Mouse (Mus musculus): ENCODE results near the gene Tmem88.
A peak's percentile ranks its signal among the peaks of the same experiment; 100 is the strongest.

Tmem88 gene

DNA sequence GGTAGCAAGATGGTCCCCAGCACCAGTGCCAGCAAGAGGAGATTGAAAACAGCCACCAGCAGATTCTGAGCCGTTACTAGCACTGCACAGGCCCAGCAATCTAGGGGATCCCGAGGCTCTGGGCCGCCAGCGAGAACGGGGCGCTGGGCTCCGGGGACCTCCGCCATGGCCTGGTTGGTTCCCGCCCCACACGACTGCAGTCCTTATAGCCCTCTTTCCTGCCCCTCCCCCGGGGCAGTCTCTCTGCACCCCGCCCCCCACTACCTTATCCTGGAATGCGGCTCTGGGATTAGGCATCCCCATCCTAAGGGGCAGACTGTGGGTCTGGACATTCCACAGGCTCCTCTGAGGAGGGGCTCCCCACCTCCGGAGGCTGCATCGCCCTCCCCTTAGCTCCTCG is at the start of gene Tmem88:
Tmem88 (minus strand) TSS at position 176 of the 400 bp plus-strand sequence.
- DNase-seq, result peak; percentile 73 to 76

GRCm38 (mm10) chr11:69447299-69447698 is 49.3 kb upstream of the Tmem88 start:
- no peak for DNase-seq

- peak; percentile 67 to 77 for DNase-seq
Observed at GRCm38 (mm10) chr11:69443328-69443727, 45.3 kb upstream of the Tmem88 start.

GRCm38 (mm10) chr11:69437291-69437690 is 39.3 kb upstream of the Tmem88 start:
- DNase-seq, result no peak

DNA sequence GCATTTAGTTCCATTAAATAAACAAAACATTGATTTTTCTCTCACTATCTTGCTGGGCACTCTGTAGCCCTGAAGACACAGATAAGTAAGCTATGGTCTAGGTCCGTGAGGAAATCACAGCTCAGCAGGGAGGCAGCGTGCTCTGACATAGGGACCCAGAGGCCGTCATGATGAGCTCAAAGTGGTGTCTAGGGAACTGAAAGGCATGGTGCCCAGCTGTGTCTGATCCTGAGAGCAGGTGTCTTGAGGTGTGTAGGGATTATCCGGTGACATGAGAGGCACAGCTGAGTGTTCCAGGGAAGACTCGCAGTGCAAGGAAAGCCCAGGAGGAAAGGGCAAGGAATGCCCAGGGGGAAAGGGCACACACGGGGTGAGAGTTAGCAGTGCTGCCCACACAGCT is 35.2 kb upstream of the Tmem88 start:
- no peak for DNase-seq

- DNase-seq, result peak in 1 of 2 experiments; percentile 49
Observed at GRCm38 (mm10) chr11:69432640-69432982, 34.6 kb upstream of the Tmem88 start.

GRCm38 (mm10) chr11:69431829-69432639 is 34.0 kb upstream of the Tmem88 start:
- DNase-seq, result peak; percentile 76 to 85

GRCm38 (mm10) chr11:69430631-69431030 is 32.6 kb upstream of the Tmem88 start:
- DNase-seq, result no peak

GRCm38 (mm10) chr11:69429313-69429712 is 31.3 kb upstream of the Tmem88 start:
- DNase-seq, result no peak

DNA sequence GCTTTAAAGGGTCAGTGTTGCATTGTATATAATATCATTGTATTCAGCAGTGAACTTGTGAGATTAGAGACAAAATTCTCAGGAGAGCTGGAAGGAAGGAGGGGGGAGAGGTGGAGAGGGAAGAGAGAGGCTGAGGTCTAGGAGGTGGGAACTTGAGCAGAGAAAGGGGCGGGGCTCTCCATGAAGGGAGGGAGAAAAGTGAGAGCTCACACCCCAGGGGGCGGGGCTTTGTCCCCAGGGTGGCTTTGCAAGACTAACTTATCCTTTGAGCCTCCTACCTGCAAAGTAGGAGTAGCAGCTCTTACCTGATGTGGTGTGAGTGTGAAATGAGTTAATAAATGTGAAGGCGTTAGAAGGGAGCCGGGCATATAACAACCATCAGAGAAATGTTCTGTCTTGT is 30.7 kb upstream of the Tmem88 start:
- peak; percentile 77 to 83 for DNase-seq

DNA sequence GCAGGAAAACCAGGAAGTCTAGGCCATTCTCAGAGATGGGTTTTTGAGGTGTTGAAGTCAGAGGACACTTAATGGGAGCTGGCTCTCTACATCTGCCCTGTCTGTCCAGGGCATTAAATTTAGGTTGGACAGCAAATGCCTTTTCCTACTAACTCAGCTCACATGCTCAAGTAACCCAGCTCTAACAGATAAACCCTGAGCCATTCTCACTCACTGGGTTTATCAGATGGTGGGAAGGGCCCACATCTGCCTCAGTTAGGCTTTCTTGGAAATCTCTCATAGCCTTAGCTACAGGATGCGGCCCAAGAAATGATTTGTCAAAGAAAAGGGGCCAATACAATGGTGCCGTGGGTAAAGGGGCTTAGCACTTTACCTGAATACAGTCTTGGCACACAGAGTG is 28.2 kb upstream of the Tmem88 start:
- no peak for DNase-seq

- DNase-seq, result no peak
Observed at GRCm38 (mm10) chr11:69423885-69424284, 25.9 kb upstream of the Tmem88 start.

DNA sequence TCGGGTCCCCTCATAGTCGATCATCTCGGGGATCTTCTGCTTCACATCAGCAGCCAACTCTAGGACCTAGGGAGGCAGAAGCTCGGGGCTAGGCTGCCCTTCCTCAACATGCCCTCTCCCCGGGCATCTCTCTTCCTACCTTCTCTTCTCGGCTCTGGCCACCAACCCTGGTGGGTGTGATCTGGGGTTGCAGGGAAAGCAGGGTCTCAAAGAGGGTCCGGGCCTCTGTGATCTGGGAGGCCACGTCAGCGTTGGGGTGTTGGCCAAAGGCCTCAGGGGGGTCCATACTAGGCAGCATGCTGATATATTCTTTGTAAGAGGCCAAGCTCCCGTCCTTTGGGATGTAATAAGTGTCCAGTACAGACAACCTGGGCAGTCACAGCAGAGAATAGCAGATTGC is 24.8 kb upstream of the Tmem88 start:
- DNase-seq, result no peak

GRCm38 (mm10) chr11:69421131-69421977 is 23.3 kb upstream of the Tmem88 start:
- no peak for DNase-seq

DNA sequence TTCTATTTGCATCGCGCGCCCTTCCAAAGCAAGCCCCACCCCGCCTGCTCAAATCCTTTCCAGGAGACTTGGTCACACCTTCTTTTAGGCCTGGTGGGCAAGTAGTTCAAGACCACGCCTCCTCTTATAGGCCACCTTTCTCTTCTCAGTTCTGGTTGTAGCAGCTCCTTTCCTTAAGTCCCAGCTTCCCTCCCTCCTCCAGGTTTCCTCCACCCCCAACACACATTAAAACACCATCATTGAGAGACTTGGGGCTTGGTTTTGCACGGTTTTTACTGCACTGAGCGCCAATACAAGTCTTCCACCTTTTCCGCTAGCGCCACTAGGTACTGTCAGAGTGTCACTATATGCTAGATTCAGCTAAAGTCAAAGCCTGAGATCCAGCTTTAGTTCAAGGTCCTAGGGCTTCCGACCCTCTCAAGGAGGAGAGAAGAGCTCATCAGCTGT is 22.5 kb upstream of the Tmem88 start:
- DNase-seq, result no peak

GRCm38 (mm10) chr11:69419813-69420553 is 21.9 kb upstream of the Tmem88 start:
- DNase-seq, result peak; percentile 72 to 74

DNA sequence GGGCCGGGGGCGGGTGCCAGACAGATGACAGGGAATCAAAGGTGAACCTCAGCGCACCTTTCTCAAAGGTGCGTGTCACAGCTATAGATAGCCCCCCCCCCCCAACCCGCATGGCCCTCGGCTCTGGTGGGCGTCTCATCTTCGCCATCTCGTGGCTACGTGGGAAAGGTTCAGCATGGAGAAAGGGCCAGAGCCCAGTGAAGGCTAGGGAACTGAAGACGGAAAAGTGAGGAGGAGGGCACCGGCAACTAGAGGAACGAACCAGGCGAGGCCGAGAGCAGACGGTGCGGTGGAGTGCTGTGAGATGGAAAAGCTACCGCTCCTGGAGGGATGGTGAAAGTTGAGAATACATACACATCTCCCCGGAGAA is 21.4 kb upstream of the Tmem88 start:
- DNase-seq, result peak; percentile 60 to 71

DNA sequence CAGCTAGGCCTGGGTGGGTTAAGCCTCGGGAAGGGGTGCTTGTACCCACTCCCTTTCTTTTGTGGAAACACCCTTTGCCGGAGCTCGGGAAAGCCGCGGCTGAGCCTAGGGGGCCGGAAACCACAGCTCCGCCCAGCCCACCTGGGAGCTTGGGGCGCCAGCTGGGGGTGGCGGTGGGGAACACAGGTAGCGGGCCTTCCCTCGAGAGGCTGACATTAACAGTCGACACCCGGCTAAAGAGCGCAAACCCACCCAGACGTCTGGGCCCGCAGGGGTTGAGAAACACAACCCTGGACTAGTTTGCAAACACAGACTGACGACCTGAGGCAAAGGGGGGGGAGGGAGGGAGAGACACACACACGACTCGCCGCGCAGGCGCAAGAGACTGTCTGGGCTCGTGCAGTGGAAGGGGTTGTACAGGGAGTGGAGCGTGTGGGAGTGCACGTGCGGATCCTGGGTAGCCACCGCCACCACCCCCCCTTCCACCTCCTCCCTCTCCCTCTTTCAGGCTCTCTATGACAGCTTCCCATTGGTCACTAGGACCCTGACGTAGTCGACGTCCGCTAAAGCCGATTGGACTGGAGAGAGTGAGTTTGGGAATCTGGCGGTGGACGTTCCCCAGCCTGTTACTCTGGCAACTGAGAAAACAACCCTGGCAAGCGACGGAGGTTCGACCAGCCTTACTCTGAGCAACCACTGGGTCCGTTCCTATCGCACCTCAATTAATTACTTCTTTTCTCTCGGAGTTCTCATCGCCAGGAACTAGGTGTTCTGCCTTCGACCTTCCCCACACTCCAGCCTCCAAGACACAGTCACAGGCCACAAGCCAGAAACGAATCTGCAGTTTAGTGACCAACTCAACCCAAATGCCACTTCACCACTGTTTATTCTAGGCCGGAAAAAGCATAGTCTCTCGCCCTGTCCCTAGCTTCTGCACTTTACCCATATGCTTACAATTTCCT is 20.7 kb upstream of the Tmem88 start:
- peak; percentile 94 to 97 for DNase-seq

- DNase-seq, result peak; percentile 97 to 99
Observed at GRCm38 (mm10) chr11:69417449-69418384, 19.7 kb upstream of the Tmem88 start.

DNA sequence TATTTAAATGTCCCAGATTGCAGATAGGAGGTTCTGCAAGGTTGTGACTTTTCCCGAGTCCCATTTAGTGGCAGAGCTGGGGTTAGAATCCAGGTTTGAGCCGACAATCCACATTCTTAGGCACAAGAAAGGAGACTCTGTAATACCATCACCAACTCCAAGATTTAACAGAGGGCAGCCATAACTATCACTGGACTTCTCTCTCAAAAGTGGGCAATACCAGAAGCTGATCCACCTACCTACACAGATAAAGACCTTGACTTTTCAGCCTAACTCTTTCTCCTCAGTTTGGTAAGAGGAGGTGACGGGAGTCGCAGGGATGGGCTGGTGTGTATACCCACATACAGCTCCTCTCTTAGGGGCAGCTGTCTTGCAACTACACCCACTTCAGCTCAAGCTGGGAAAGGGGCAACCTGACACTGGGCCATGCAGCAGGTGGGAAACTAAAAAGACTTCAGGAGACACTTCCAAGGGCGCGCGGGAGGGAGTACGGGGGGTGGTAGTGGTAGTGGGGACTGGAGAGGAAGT is 19.0 kb upstream of the Tmem88 start:
- DNase-seq, result no peak

DNA sequence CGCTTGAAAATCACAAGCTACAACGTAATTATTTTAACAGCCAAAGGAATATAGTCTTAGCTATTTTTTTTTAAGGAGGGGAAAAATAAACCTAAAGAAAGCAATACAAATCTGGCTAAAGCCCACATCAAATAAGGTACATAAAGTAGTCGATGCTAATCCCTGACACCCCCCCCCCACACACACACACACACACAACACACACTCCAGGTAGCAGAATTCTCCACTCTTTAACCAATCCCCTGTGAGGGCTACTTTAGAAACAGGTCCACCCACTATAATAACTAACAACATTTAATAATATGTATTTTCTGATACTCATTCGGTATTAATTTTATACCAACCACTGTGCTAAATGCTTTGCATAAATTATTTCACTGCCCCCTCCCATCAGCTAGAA is 18.5 kb upstream of the Tmem88 start:
- DNase-seq, result no peak

Data from lung, postnatal 4 days (tissue).